Mouse (Mus musculus) forebrain, embryonic 14.5 days (tissue): ENCODE measurements around the gene Irx6. TPM values are rescaled to one million over a fixed set of nuclear protein-coding genes. Genes with fewer than 3 reads are reported as not detected.
A peak's percentile ranks its signal among the peaks of the same experiment; 100 is the strongest.

Source experiments
- ATAC-seq: fragments of 200-750 bp; cut with Nextera tagmentation; 2 replicates; pipeline ENCODE4 v1.8.0; 2017; ENCODE audit warnings: mild to moderate bottlenecking, moderate library complexity
- DNase-seq: peaks from one replicate; pipeline ENCODE4 v3.0.0-alpha.2; 2015; ENCODE audit warnings: low spot score
- H3K27ac ChIP-seq: fragments of 300-500 bp; sonication (generic); 2 replicates; pipeline ENCODE4 v1.5.1; 2014; ENCODE audit warnings: low read depth, mild to moderate bottlenecking, control low read depth, low read length, moderate library complexity
- H3K27me3 ChIP-seq: fragments of 300-500 bp; sonication (generic); replicated peaks from 2 replicates; pipeline ENCODE4 v1.6.1; 2014; ENCODE audit warnings: low read length, control low read depth, mixed read lengths; ENCODE audit not compliant: control insufficient read depth, insufficient read depth
- H3K36me3 ChIP-seq: fragments of 300-500 bp; sonication (generic); 2 replicates; pipeline ENCODE4 v1.6.1; 2014; ENCODE audit warnings: low read length, control low read depth; ENCODE audit not compliant: control insufficient read depth, insufficient read depth
- H3K4me1 ChIP-seq: fragments of 300-500 bp; sonication (generic); 2 replicates; pipeline ENCODE4 v1.6.1; 2014; ENCODE audit warnings: antibody characterized with exemption, low read length, control low read depth; ENCODE audit not compliant: control insufficient read depth, insufficient read depth
- H3K4me2 ChIP-seq: fragments of 300-500 bp; sonication (generic); 2 replicates; pipeline ENCODE4 v1.6.1; 2014; ENCODE audit warnings: mild to moderate bottlenecking, control low read depth, low read length
- H3K4me3 ChIP-seq: fragments of 300-500 bp; sonication (generic); 2 replicates; pipeline ENCODE4 v1.5.1; 2014; ENCODE audit warnings: low read depth, low read length, control low read depth
- H3K9ac ChIP-seq: fragments of 300-500 bp; sonication (generic); 2 replicates; pipeline ENCODE4 v1.6.1; 2014; ENCODE audit warnings: mild to moderate bottlenecking, low read length, control low read depth, moderate library complexity
- H3K9me3 ChIP-seq: fragments of 300-500 bp; sonication (generic); replicated peaks from 2 replicates; pipeline ENCODE4 v1.6.1; 2016; ENCODE audit warnings: low read length, control low read depth, mixed read lengths; ENCODE audit not compliant: control insufficient read depth
- WGBS: fragments of 180-500 bp; shearing (Covaris S2); extraction: QIAGEN DNeasy Blood & Tissue Kit; methylation state at CpG from one replicate; pipeline ENCODE4 v1.1.7; 2014; 5-methylcytosine and 5-hydroxymethylcytosine counted together
- polyA plus RNA-seq: library from polyadenylated mRNA; unstranded; fragments of >200 nt; fragmentation: Nextera tagmentation; extraction: Ambion mirVana; gene quantifications from 2 replicates; pipeline ENCODE4 v1.2.1, GENCODE M21; 2014

The Irx6 gene
- polyA plus RNA-seq: 0.38 and 0.69 TPM in 2 replicates

GRCm38 (mm10) chr8:92674244-92675128 lies at the start of gene Irx6:
Gene Irx6 (plus strand): TSS chr8:92674288.
- Histone ChIP-seq H3K36me3 (no peaks in the 10 kb centered on the region), H3K27ac (no peak within 1 kb of the TSS), H3K9me3 (no peaks in the 10 kb centered on the region), H3K9ac (peak within 1 kb of the TSS; percentile 32), H3K4me1 (peaks cover 9% of the 10 kb centered on the region), H3K4me3 (peak within 1 kb of the TSS; percentile 38), H3K27me3 (peaks cover 93% of the 10 kb centered on the region), H3K4me2 (peak within 1 kb of the TSS; percentile 79)
- ATAC-seq (peak; percentile 48; the same call in 1 of the 2 replicates), DNase-seq (peak; percentile 39)
- WGBS: under 1% methylated on average over 59 of the region's 62 CpGs

GRCm38 (mm10) chr8:92628711-92629650 lies 45.1 kb upstream of the Irx6 start:
- Histone ChIP-seq H3K36me3 (no peaks in the 10 kb centered on the region), H3K27me3 (no peaks in the 10 kb centered on the region), H3K9ac (no peak overlapping the region), H3K27ac (no peak overlapping the region), H3K4me1 (no peaks in the 10 kb centered on the region), H3K9me3 (no peaks in the 10 kb centered on the region), H3K4me2 (no peak overlapping the region), H3K4me3 (no peak overlapping the region)
- no peak for ATAC-seq
- DNase-seq: peak; percentile 32
- 17% methylated on average over 14 of the region's 14 CpGs for WGBS

GRCm38 (mm10) chr8:92633199-92633598 lies 40.9 kb upstream of the Irx6 start:
- H3K27ac ChIP-seq: no peak overlapping the region
- WGBS: 94% methylated on average over 5 of the region's 5 CpGs
- H3K9ac ChIP-seq: no peak overlapping the region
- H3K4me2 ChIP-seq: no peak overlapping the region
- no peak overlapping the region for H3K4me3 ChIP-seq
- H3K9me3 ChIP-seq: no peaks in the 10 kb centered on the region
- ATAC-seq (no peak), DNase-seq (no peak)
- no peaks in the 10 kb centered on the region for H3K4me1 ChIP-seq
- H3K27me3 ChIP-seq: no peaks in the 10 kb centered on the region
- no peaks in the 10 kb centered on the region for H3K36me3 ChIP-seq

GRCm38 (mm10) chr8:92640820-92641219 lies 33.3 kb upstream of the Irx6 start:
- DNase-seq (no peak), ATAC-seq (no peak)
- H3K27ac ChIP-seq: no peak overlapping the region
- no peaks in the 10 kb centered on the region for H3K4me1 ChIP-seq
- H3K27me3 ChIP-seq: no peaks in the 10 kb centered on the region
- WGBS: 86% methylated on average over 8 of the region's 8 CpGs
- no peak overlapping the region for H3K4me3 ChIP-seq
- H3K36me3 ChIP-seq: no peaks in the 10 kb centered on the region
- no peak overlapping the region for H3K9ac ChIP-seq
- H3K9me3 ChIP-seq: no peaks in the 10 kb centered on the region
- H3K4me2 ChIP-seq: no peak overlapping the region

GRCm38 (mm10) chr8:92646637-92647036 lies 27.5 kb upstream of the Irx6 start:
- no peak overlapping the region for H3K27ac ChIP-seq
- H3K4me1 ChIP-seq: no peaks in the 10 kb centered on the region
- 54% methylated on average over 2 of the region's 2 CpGs for WGBS

GRCm38 (mm10) chr8:92664207-92664606 lies 9.9 kb upstream of the Irx6 start:
- DNase-seq: no peak
- Histone ChIP-seq H3K36me3 (no peaks in the 10 kb centered on the region), H3K4me1 (no peaks in the 10 kb centered on the region), H3K4me3 (no peak overlapping the region), H3K27me3 (peaks cover 2% of the 10 kb centered on the region), H3K4me2 (no peak overlapping the region), H3K9me3 (no peaks in the 10 kb centered on the region), H3K9ac (no peak overlapping the region), H3K27ac (no peak overlapping the region)
- ATAC-seq: no peak
- WGBS: 39% methylated on average over 4 of the region's 4 CpGs

More at GRCm38 (mm10) chr8:92646637-92647036, 27.5 kb upstream of the Irx6 start:
- Histone ChIP-seq H3K9ac (no peak overlapping the region), H3K27me3 (no peaks in the 10 kb centered on the region), H3K36me3 (no peaks in the 10 kb centered on the region), H3K4me2 (no peak overlapping the region), H3K9me3 (no peaks in the 10 kb centered on the region), H3K4me3 (no peak overlapping the region)
- DNase-seq: peak; percentile 37
- no peak for ATAC-seq

- Histone ChIP-seq H3K9me3 (no peaks in the 10 kb centered on the region), H3K9ac (no peak overlapping the region), H3K4me3 (no peak overlapping the region), H3K4me2 (no peak overlapping the region), H3K27me3 (peaks cover 55% of the 10 kb centered on the region), H3K4me1 (peaks cover 9% of the 10 kb centered on the region), H3K36me3 (no peaks in the 10 kb centered on the region), H3K27ac (no peak overlapping the region)
- no peak for ATAC-seq
- peak; percentile 25 for DNase-seq
- 42% methylated on average over 11 of the region's 11 CpGs for WGBS
Measured at GRCm38 (mm10) chr8:92670236-92670635, 3.9 kb upstream of the Irx6 start.

- ATAC-seq (no peak), DNase-seq (peak; percentile 30)
- Histone ChIP-seq H3K9ac (no peak overlapping the region), H3K4me1 (peaks cover 9% of the 10 kb centered on the region), H3K36me3 (no peaks in the 10 kb centered on the region), H3K4me3 (no peak overlapping the region), H3K27me3 (peaks cover 60% of the 10 kb centered on the region), H3K27ac (no peak overlapping the region), H3K4me2 (no peak overlapping the region), H3K9me3 (no peaks in the 10 kb centered on the region)
- WGBS: 14% methylated on average over 12 of the region's 12 CpGs
Measured at GRCm38 (mm10) chr8:92670656-92671195, 3.4 kb upstream of the Irx6 start.
